Mouse (Mus musculus) cerebellum, adult 2 months (tissue): Measurements from ENCODE around the gene Ror1. TPM values are rescaled to one million over a fixed set of nuclear protein-coding genes. Genes with fewer than 3 reads are reported as not detected.

ENCODE experiments used
- DNase-seq, 2 experiments: peaks; one replicate each; pipeline ENCODE4 v3.0.0; 2021
- H3K27ac ChIP-seq: fragments of 200-500 bp; 2 replicates; pipeline ENCODE4 v1.5.1; 2012; ENCODE audit warnings: low read length, control low read depth, inconsistent platforms; ENCODE audit not compliant: insufficient read depth
- H3K27me3 ChIP-seq: fragments of 200-500 bp; 2 replicates; pipeline ENCODE4 v1.6.1; 2012; ENCODE audit warnings: inconsistent platforms, mild to moderate bottlenecking, low read length, moderate library complexity; ENCODE audit not compliant: control insufficient read depth, insufficient read depth
- H3K4me1 ChIP-seq: fragments of 200-500 bp; 2 replicates; pipeline ENCODE4 v1.6.1; 2011; ENCODE audit warnings: low read length; ENCODE audit not compliant: control insufficient read depth, insufficient read depth
- H3K4me3 ChIP-seq: fragments of 200-500 bp; replicated peaks from 2 replicates; pipeline ENCODE3; 2011; ENCODE audit warnings: mild to moderate bottlenecking, low read depth, low read length, control low read depth; ENCODE audit not compliant: insufficient read depth
- CTCF ChIP-seq: fragments of 200-500 bp; IDR thresholded peaks from 2 replicates; pipeline ENCODE4 v1.5.1; 2011; ENCODE audit warnings: low read depth, mild to moderate bottlenecking, control low read depth, low read length, moderate library complexity, borderline replicate concordance; ENCODE audit not compliant: insufficient read depth
- POLR2A ChIP-seq: fragments of 200-500 bp; IDR thresholded peaks from 2 replicates; pipeline ENCODE4 v1.6.1; 2011; ENCODE audit warnings: low read length, control low read depth, borderline replicate concordance; ENCODE audit not compliant: insufficient read depth
- WGBS: fragments of 180-500 bp; shearing (Covaris S2); methylation state at CpG from one replicate; pipeline ENCODE4 v1.1.7; 2018; 5-methylcytosine and 5-hydroxymethylcytosine counted together
- polyA plus RNA-seq: library from polyadenylated mRNA; depleted of rRNA; stranded (reverse); fragments of >200 nt; gene quantifications from 2 replicates; pipeline ENCODE4 v1.2.3, GENCODE M21; 2012

Gene Ror1
- polyA plus RNA-seq, 1 experiment, result 3.8 TPM

DNA sequence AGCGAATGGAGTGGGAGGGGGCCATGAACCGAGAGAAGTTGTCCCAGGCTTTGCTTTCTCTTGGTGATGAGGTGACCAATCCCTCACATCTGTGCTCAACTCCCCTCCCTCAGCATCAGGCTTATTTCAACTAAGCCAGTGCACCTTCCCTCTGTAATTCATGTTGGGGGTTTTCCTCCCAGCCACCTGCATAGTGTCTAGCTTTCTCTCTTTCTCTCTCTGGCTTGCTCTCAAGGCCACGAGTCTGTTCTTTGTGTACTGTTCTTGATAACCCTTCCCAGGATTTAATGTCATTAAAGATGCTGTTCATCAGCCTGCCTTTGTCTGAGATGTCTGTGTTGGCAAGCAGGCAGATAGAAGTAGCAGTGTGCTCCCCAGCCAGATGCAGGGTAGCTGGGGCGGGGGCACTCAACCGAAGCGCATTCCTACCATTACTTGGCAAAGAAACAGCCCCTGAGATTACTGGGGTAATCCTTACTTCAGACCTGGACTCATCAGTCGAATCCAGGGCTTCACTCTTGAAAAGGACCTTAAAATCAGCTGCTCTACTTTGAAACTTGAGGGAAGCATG is 59.1 kb downstream of the Ror1 start:
- DNase-seq, result no peak
- no peak for TF ChIP-seq POLR2A
- TF ChIP-seq CTCF, result no peak
- Histone ChIP-seq H3K4me1 (no peaks in the 10 kb centered on the region), H3K4me3 (no peak overlapping the region), H3K27me3 (no peaks in the 10 kb centered on the region), H3K27ac (no peak overlapping the region)
- WGBS, result 54% methylated on average over 7 of the region's 7 CpGs

- Histone ChIP-seq H3K4me1 (no peaks in the 10 kb centered on the region), H3K27ac (no peak overlapping the region), H3K4me3 (no peak overlapping the region), H3K27me3 (no peaks in the 10 kb centered on the region)
- no peak for DNase-seq
- 93% methylated on average over 3 of the region's 3 CpGs for WGBS
- TF ChIP-seq CTCF, result no peak
- TF ChIP-seq POLR2A, result no peak
Observed at GRCm38 (mm10) chr4:100155731-100156130, 60.1 kb downstream of the Ror1 start.

DNA sequence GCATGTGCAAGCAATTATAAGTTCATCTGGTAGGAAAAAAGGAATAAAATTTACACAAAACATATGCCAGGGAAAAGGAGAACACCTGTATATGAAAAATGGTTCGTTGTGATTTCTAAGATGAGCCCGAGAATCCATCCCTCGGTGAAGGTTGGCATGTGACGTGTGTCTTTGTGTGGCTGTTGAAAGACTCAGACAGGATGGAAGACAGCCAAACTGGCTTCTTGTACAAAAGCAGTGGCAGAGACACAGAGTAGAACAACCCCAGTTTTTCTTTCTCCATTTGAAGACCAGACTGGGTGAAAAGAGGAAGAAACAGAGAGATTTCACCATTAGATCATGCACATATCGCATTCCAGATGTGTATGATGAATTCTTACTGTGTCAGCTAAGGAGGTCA is 62.8 kb downstream of the Ror1 start:
- H3K27me3 ChIP-seq, result no peaks in the 10 kb centered on the region
- WGBS, result 52% methylated on average over 5 of the region's 5 CpGs
- no peak overlapping the region for H3K27ac ChIP-seq
- no peak for DNase-seq
- H3K4me3 ChIP-seq, result no peak overlapping the region
- H3K4me1 ChIP-seq, result no peaks in the 10 kb centered on the region
- TF ChIP-seq POLR2A, result no peak
- no peak for TF ChIP-seq CTCF

DNA sequence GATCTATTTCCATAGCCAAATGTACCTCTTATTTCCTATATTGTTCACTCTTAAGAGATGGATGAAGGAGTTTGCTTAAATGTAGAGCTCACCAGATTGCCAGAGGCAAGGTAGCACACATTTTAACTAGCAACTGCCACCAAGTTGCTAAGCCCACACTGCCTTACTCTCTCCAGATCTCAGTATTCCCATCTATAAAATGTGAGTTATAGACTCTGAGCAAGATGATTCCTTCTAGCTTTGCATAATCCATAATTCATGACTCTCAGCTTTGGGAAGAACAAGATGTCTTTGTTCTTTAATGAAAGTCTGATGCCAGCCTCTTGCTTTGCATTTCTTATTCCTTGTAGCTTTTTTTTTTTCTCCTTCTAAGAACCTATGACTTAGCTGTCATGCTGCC is 64.6 kb downstream of the Ror1 start:
- Histone ChIP-seq H3K4me1 (no peaks in the 10 kb centered on the region), H3K4me3 (no peak overlapping the region), H3K27ac (no peak overlapping the region), H3K27me3 (no peaks in the 10 kb centered on the region)
- no peak for TF ChIP-seq POLR2A
- TF ChIP-seq CTCF, result no peak
- DNase-seq, result no peak

DNA sequence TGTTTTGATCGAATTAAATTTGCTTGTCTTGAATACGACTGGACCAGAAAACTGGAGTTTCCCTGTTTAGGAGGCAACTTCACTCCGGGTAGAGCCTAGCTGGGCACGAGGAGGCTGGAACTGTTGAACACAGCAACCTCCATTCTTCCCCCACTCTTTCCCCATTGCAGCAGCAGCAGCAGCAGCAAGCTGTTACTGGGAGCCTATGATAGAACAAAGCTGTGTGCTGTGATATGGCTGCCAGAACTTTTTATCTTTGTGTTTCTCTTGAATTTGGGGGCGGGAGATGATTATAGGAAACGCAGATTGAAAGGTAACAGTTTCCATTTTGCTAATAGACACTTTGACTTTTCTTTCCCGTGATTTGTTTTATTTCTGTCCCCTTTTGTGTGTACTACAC is 70.2 kb downstream of the Ror1 start:
- Histone ChIP-seq H3K27me3 (no peaks in the 10 kb centered on the region), H3K27ac (no peak overlapping the region), H3K4me3 (no peak overlapping the region), H3K4me1 (peaks cover 3% of the 10 kb centered on the region; the same call in 1 of the 2 replicates)
- DNase-seq, result no peak
- TF ChIP-seq CTCF (no peak), POLR2A (no peak)
- WGBS, result 83% methylated on average over 7 of the region's 7 CpGs

DNA sequence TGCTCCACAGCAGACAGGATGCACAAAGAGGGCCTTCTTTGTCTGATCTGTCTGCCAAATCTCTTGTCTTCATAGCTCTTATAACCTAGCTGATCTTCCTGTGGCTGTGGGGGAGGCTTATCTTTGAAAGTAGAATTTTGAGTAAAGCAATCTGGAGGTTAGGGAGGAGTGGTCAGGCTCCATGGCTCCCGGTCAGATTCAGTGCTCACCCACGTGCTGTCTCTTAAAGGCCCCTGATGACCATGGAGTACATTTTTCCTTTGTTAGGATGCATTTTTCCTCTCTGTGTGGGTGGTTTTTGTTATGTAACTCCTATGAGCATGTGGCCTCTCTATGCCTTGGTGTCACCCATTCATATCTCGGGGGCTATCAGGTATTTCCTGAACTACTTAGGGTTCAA is 71.3 kb downstream of the Ror1 start:
- no peak overlapping the region for H3K27ac ChIP-seq
- TF ChIP-seq POLR2A, result no peak
- no peak for TF ChIP-seq CTCF
- 81% methylated on average over 3 of the region's 3 CpGs for WGBS
- no peak for DNase-seq
- H3K27me3 ChIP-seq, result no peaks in the 10 kb centered on the region
- no peak overlapping the region for H3K4me3 ChIP-seq
- H3K4me1 ChIP-seq, result peaks cover 3% of the 10 kb centered on the region; the same call in 1 of the 2 replicates

DNA sequence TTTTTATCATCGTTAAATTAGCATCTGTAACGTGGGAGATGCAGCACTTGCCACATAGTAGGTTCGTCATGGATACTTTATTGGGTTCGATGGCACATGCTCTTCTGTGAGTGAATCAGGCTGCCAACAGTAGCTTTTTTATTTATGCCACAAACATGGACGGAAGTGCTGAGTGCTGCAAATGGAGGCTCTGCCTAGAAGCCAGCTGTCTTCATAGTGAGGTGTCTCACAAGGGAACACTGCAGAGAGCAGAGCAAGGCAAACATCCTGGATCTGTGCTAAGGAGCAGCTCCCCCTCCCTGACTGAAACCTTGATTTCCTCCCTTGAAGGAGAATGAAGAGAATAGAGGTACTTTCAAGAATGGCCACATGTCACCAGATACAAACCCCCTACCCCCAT is 74.1 kb downstream of the Ror1 start:
- 58% methylated on average over 5 of the region's 5 CpGs for WGBS
- TF ChIP-seq POLR2A (no peak), CTCF (no peak)
- no peak overlapping the region for H3K27ac ChIP-seq

DNA sequence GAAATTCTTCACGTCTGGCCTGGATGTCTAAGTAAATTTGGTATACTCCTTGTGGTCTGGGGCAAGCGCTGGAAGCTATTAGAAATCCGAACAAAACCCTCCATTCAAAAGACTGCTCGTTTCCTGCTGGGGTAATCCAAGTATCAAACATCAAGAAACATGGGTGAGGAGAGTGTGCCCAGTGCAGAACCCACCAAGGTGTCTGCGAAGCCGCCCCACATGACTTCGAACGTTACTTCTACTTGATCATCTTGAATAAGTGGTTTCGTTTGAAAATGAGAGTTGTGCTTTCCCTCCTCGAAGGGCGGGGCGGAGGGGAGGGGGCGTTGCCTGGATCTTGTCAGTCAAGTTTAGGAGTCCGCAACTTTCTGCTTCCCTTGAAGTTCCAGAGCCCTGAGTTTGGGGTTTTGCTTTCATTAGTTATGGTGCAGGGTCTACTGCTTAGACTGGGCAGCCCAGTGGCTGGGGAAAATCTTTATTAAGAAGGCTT is 74.6 kb downstream of the Ror1 start:
- no peaks in the 10 kb centered on the region for H3K27me3 ChIP-seq
- DNase-seq, result no peak
- WGBS, result 46% methylated on average over 14 of the region's 14 CpGs
- no peak overlapping the region for H3K27ac ChIP-seq
- no peak overlapping the region for H3K4me3 ChIP-seq
- H3K4me1 ChIP-seq, result peaks cover 3% of the 10 kb centered on the region; the same call in 1 of the 2 replicates
- TF ChIP-seq CTCF, result no peak
- no peak for TF ChIP-seq POLR2A

More for the DNA sequence above, 74.1 kb downstream of the Ror1 start:
- DNase-seq, result no peak
- no peaks in the 10 kb centered on the region for H3K27me3 ChIP-seq
- H3K4me3 ChIP-seq, result no peak overlapping the region
- peaks cover 3% of the 10 kb centered on the region; the same call in 1 of the 2 replicates for H3K4me1 ChIP-seq

DNA sequence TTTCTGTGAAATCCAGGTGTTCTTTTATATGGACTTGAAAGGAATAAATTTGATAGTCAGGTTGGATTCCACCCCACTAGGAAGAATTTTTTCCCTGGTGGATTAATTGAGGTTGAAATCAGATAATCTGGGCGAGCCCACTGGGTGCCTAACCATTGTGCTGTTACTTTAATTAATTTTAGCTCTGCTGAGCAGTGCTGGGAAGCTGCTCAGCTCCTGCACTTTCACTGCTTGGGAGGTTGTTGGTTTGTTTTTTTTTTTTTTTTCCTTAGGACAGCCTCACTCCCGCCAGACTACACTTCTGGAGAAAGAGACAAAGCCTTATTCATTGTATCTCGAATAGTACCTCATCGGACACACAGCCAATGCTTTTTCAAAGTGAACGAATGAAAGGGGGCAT is 75.2 kb downstream of the Ror1 start:
- Histone ChIP-seq H3K27ac (no peak overlapping the region), H3K4me1 (peaks cover 3% of the 10 kb centered on the region; the same call in 1 of the 2 replicates), H3K27me3 (no peaks in the 10 kb centered on the region), H3K4me3 (no peak overlapping the region)
- TF ChIP-seq POLR2A (no peak), CTCF (no peak)
- DNase-seq, result no peak
- 74% methylated on average over 5 of the region's 5 CpGs for WGBS
